Mouse (Mus musculus): ENCODE results near the gene Tmem231.

The Tmem231 gene

GRCm38 (mm10) chr8:111933348-111934076 lies at the start of gene Tmem231:
TSS of gene Tmem231 (minus strand) at chr8:111933881.
- peak; percentile 90 for DNase-seq (ENCODE audit: low read depth)

DNA sequence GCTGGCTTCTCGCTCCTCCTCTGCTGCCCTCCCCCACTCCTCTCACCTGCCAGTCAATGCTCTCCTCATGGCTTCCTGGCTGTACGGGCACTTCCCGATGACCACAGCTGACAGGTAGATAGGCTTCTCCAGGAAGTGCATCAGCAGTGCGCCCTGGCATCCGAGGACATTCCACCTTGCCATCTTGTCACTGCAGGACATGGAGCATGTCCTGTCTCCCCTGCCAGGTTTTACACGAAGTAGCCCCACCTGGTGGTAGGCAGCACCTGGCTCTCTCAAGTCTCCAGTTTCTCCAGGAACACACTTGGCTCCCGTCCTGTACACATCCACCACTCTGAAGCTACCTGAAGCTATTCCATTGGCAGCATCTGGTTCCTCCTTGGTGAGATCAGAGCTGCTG lies 48.4 kb upstream of the Tmem231 start:
- no peak for DNase-seq (ENCODE audit: low read depth)

- no peak for DNase-seq (ENCODE audit: low read depth)
Observed at GRCm38 (mm10) chr8:111978147-111978546, 44.5 kb upstream of the Tmem231 start.

GRCm38 (mm10) chr8:111976326-111976725 lies 42.6 kb upstream of the Tmem231 start:
- DNase-seq (ENCODE audit: low read depth), result no peak

DNA sequence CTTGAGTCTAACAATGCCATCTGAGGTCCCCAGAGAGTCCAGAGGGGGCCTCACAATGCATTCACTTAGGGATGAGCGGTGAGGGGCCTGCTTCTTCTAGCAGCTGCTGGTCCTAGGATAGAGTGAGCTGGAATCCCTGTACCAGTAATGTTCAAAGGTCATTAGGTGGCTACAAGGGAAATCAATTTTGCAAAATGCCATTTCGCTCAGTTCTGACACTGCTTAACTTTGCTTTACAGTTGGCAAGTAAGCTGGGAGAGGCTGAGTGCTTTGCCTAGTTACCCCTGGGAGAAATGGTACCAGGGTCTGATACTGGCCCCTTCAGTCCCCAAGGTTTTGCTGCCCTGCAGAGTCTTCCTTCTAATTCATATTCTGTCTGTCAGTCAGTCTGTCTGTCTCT lies 42.0 kb upstream of the Tmem231 start:
- no peak for DNase-seq (ENCODE audit: low read depth)

GRCm38 (mm10) chr8:111974138-111974537 lies 40.5 kb upstream of the Tmem231 start:
- no peak for DNase-seq (ENCODE audit: low read depth)

DNA sequence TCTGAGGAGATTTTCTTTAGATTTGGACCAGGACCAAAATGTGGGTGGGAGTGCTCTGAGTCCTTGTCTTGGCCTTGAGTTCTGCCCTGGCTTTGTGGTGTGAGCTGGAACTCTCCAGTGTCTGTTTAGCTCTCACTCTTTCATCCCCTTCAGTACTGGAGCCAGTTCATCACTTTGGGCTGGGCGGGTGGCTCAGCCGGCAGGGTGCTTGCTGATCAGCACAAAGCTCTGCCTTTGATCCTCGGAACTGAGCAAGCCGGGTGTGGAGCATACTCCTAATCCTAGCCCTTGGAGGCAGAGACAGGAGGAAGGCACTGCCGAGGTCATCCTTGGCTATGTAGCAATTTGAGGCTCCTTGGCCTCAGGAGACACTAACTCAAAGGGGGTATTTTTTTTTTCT lies 35.3 kb upstream of the Tmem231 start:
- no peak for DNase-seq (ENCODE audit: low read depth)

GRCm38 (mm10) chr8:111968541-111968940 lies 34.9 kb upstream of the Tmem231 start:
- DNase-seq (ENCODE audit: low read depth), result no peak

DNA sequence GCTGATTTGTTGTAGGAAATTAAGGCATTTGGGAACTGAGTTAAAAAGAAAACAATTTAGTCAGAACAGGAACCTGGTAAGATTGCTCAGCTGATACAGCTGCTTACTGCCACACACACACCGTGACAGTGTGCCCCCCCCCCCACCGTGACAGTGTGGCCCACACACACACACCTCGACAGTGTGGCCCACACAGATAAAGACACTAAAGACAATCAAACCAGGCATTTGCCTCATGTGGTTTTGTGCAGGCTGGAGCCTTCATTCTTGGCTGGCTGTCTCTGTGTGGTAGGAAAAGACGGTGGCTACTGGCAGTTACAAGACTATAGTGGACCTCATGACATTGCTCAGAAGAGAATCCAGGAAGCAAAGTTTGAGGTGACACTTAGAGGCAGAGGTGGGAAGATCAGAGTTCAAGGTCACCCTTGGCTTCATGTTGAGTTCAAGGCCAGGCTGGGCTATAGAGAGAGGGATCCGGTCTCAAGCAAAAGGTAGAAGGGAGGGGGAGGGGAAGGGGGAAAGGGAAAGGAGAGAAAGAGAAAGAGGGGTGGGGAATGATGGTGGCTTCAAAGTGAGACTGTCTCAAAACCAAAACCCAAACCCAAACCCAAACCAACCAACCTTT lies 33.7 kb upstream of the Tmem231 start:
- no peak for DNase-seq (ENCODE audit: low read depth)

GRCm38 (mm10) chr8:111964849-111965561 lies 31.3 kb upstream of the Tmem231 start:
- DNase-seq (ENCODE audit: low read depth), result peak; percentile 53

DNA sequence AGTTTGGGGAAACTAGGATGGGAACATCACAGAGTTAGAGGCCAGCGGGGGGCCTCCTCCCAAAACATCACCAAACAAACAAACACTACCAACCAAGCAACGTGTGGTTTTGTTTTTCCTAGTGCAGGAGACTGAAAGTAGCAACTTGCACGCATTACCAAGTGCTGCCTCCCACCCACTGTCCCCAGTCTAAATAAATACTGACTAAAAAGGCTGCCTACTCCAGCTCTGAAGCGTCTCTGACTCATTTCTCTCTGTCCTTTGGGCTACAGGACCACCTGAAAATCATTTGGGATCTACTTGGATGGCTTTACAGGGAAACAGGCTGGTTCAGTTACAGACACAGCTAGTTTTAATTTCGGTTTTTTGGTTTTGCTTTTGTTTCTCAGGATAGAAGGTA lies 30.7 kb upstream of the Tmem231 start:
- peak; percentile 11 for DNase-seq (ENCODE audit: low read depth)

GRCm38 (mm10) chr8:111963546-111963945 lies 29.9 kb upstream of the Tmem231 start:
- no peak for DNase-seq (ENCODE audit: low read depth)

GRCm38 (mm10) chr8:111963091-111963490 lies 29.4 kb upstream of the Tmem231 start:
- no peak for DNase-seq (ENCODE audit: low read depth)

DNA sequence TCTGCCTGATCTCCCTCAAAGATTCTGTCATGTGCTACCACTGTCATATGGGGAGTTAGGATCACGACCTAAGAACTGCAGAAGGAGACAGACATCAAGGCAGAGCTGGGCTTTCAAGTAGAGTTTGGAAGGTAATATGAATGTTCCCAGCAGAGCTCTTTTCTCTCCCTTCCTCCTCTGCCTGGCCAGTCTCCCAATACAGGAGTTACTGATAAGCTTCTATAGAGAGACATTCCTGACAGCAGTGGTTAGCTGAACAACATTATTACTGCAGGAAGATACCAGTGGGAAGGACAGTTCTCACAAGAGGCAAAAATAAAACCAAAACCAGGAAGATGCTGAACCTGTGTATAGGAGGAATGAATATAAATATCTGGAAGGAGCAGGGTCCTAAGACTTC lies 28.9 kb upstream of the Tmem231 start:
- no peak for DNase-seq (ENCODE audit: low read depth)

GRCm38 (mm10) chr8:111961330-111961729 lies 27.6 kb upstream of the Tmem231 start:
- DNase-seq (ENCODE audit: low read depth), result no peak

GRCm38 (mm10) chr8:111960591-111961321 lies 27.1 kb upstream of the Tmem231 start:
- no peak for DNase-seq (ENCODE audit: low read depth)

DNA sequence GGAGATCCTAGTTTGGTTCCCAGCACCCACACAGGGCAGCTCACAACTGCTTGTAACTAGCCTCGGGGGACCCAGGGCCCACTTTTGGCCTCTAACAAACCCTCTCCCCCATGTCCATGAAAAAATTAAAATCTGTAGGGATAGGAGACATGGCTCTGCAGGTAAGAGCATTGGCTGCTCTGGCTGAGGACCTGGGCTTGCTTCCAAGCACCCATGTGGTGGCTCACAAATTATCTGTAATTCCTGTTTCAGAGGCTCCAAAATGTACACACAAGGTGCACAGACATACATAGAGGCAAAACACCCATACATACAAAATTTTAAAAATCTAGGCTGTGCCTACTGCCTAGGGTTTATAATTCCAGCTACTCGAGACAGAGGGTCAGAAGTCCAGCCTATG lies 23.6 kb upstream of the Tmem231 start:
- no peak for DNase-seq (ENCODE audit: low read depth)

DNA sequence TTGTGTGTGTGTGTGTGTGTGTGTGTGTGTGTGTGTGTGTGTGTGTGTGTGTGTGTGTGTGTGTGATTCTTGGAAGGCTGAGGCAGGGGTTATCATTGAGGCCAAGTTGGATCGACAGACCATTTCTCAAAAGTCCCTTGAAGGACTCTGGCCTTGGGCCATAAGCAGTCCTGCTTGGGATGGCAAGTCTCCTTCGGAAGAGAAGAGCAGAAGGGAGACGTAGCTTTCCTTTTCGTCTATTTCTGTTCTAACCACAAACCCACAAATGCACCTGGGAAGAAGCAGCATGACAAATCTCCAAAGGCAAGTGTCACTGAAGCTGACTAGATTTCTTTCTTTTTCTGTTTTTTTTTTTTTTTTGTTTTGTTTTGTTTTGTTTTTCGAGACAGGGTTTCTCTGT lies 22.2 kb upstream of the Tmem231 start:
- no peak for DNase-seq (ENCODE audit: low read depth)

- DNase-seq (ENCODE audit: low read depth), result no peak
Observed at GRCm38 (mm10) chr8:111954844-111955594, 21.3 kb upstream of the Tmem231 start.

DNA sequence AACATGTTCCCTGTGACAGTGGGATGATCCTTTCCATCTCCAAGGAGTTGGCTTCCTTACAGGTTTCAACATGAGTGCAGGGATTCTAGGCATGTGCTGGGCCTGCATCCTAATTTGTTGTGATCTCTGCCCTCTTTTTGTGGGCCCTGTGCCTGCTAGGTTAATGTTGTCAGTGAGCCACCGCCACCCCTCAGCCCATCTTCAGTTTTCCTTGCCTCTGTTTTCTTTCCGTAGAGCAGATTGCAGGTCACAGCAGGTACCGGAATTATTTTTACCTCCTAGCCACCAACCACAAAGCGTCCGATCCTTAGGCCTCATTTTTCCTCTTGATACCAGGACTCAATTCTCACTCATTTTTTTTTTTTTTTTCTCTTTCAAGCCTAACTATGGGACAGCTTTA lies 18.3 kb upstream of the Tmem231 start:
- DNase-seq (ENCODE audit: low read depth), result no peak

GRCm38 (mm10) chr8:111951317-111951716 lies 17.6 kb upstream of the Tmem231 start:
- no peak for DNase-seq (ENCODE audit: low read depth)

DNA sequence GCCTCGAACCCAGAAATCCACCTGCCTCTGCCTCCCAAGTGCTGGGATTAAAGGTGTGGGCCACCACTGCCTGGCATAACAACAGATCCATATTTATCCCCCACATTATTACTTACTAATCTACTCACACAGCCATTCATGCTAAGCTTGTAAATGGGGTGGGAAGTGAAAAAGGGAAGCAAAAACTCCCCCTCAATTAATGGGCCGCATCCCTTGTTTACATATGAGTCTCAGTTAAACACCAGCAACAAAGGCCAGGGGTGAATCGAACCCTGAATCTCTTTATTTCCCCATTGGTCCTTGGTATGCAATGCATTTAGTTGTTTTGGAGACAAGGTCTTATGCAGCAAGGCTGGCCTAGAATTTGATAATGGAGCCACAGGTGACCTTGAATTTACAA lies 17.2 kb upstream of the Tmem231 start:
- DNase-seq (ENCODE audit: low read depth), result no peak
